Mouse (Mus musculus): ENCODE results near the gene Etd.
"Not testable (repeated sequence)": the region's sequence is repeated elsewhere in the genome, so short reads cannot be mapped to it uniquely, and the experiment has no call there.

The Etd gene

GRCm38 (mm10) chrX:53434618-53435017 is at the start of gene Etd:
Etd (plus strand) TSS chrX:53434918.
- in situ Hi-C loops (cut with MseI, MboI) = no loop called here

- in situ Hi-C loops (cut with MseI, MboI) = no loop called here
These were observed 48.4 kb upstream of the Etd start for GRCm38 (mm10) chrX:53386362-53386761.

DNA sequence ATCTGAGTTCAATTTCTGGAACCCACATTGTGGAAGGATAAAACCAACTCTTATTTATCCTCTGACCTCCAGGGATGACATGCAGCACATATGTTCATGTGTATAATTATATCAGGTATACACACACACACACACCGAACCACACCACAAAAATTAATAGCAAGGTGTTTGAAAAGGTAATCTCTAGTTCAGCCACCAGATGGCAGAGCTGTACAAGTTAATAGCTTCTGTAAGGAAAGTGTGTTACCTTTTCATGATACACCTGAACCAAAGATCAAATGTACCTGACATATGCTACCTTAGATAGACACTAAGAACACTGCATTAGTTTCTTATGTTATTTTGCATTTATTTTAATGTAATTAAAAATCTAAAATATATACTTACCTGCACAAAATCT is 1.8 kb upstream of the Etd start:
- in situ Hi-C loops (cut with MseI, MboI) = no loop called here

DNA sequence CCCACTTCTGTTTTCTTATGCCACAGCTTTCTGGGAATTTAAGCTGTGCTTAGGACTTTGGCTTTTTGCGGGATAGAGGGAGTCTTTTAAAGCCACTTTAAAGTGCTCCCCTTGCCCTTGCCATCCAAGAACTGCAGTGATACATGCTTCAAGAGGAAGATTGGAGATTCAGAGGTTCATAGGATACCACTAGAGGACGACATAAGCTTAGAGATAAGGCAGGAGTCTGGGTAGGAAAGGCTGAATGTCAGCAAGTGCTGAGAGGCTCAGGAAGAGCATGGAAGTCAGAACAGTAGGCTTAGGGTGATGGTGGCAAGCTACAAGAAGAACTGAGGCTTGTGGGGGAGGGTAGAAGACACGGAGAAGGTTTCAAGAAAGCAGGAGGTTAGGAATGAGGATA is 24.9 kb downstream of the Etd start:
- in situ Hi-C loops (cut with MseI, MboI) = no loop called here

- in situ Hi-C loops (cut with MseI, MboI) = not testable (repeated sequence)
These were observed 29.5 kb downstream of the Etd start for GRCm38 (mm10) chrX:53464194-53464593.

Measured in mouse trophoblast stem cell (cell line).